Mouse (Mus musculus) liver, embryonic 11.5 days (tissue): ENCODE data around the gene Slit3. TPM values are rescaled to one million over a fixed set of nuclear protein-coding genes. Genes with fewer than 3 reads are reported as not detected.
A peak's percentile ranks its signal among the peaks of the same experiment; 100 is the strongest.

Experiments used
- ATAC-seq: fragments of 200-750 bp; cut with Nextera tagmentation; replicated peaks from 2 replicates; pipeline ENCODE4 v1.8.0; 2017; ENCODE audit warnings: moderate number of reproducible peaks, mild to moderate bottlenecking, moderate TSS enrichment, moderate library complexity; ENCODE audit not compliant: low FRiP score
- DNase-seq: peaks from one replicate; pipeline ENCODE4 v3.0.0-alpha.2; 2017; ENCODE audit warnings: low spot score
- H3K27ac ChIP-seq: fragments of 300-500 bp; sonication (generic); 2 replicates; pipeline ENCODE4 v1.5.1; 2014; ENCODE audit warnings: mild to moderate bottlenecking, low read depth, low read length, control low read depth
- H3K27me3 ChIP-seq: fragments of 300-500 bp; sonication (generic); replicated peaks from 2 replicates; pipeline ENCODE4 v1.6.1; 2014; ENCODE audit warnings: low read length, mixed read lengths; ENCODE audit not compliant: control insufficient read depth, insufficient read depth
- H3K36me3 ChIP-seq: fragments of 300-500 bp; sonication (generic); 2 replicates; pipeline ENCODE4 v1.6.1; 2014; ENCODE audit warnings: mild to moderate bottlenecking, low read length, moderate library complexity, mixed read lengths; ENCODE audit not compliant: control insufficient read depth, insufficient read depth
- H3K4me1 ChIP-seq: fragments of 300-500 bp; sonication (generic); replicated peaks from 2 replicates; pipeline ENCODE4 v1.6.1; 2014; ENCODE audit warnings: low read length, mixed read lengths; ENCODE audit not compliant: control insufficient read depth, insufficient read depth
- H3K4me2 ChIP-seq: fragments of 300-500 bp; sonication (generic); 2 replicates; pipeline ENCODE4 v1.6.1; 2014; ENCODE audit warnings: mild to moderate bottlenecking, control low read depth, moderate library complexity
- H3K4me3 ChIP-seq: fragments of 300-500 bp; sonication (generic); 2 replicates; pipeline ENCODE4 v1.5.1; 2014; ENCODE audit warnings: low read depth, low read length, control low read depth
- H3K9ac ChIP-seq: fragments of 300-500 bp; sonication (generic); 2 replicates; pipeline ENCODE4 v1.6.1; 2014; ENCODE audit warnings: low read depth, low read length, control low read depth
- H3K9me3 ChIP-seq: fragments of 300-500 bp; sonication (generic); 2 replicates; pipeline ENCODE4 v1.6.1; 2016; ENCODE audit warnings: low read length, inconsistent platforms, mixed read lengths; ENCODE audit not compliant: control insufficient read depth
- WGBS: fragments of 180-500 bp; shearing (Covaris S2); extraction: QIAGEN DNeasy Blood & Tissue Kit; methylation state at CpG from one replicate; pipeline ENCODE4 v1.1.7; 2014; 5-methylcytosine and 5-hydroxymethylcytosine counted together
- polyA plus RNA-seq: library from polyadenylated mRNA; unstranded; fragments of >200 nt; fragmentation: Nextera tagmentation; extraction: Ambion mirVana; gene quantifications from 2 replicates; pipeline ENCODE4 v1.2.1, GENCODE M21; 2014

Gene Slit3
- polyA plus RNA-seq, 1 experiment from 2014 or later: 6.8 TPM

DNA sequence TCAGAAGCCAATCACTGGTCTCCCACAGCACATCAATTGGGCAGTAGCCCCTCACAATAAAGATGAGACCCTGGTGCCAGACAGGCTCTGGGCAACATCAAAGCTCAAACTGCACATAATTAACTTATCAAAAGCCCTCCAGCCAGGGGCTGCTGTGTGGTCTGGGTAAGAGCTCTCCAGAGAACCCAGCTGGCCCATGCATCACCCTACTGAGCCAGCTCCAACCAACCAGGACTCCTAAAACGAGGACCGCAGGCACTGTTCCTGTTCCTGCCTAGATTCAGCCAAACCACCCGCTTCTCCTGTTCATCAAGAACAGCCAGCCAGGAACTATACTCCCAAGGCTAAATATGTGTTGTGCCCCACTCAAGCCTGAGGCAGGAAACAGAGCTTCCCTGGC, 549.7 kb downstream of the Slit3 start:
- ATAC-seq: no peak
- H3K27me3 ChIP-seq: no peaks in the 10 kb centered on the region
- no peaks in the 10 kb centered on the region for H3K4me1 ChIP-seq
- no peaks in the 10 kb centered on the region for H3K9me3 ChIP-seq
- H3K27ac ChIP-seq: no peak overlapping the region
- H3K36me3 ChIP-seq: no peaks in the 10 kb centered on the region
- H3K4me3 ChIP-seq: no peak overlapping the region
- WGBS: 58% methylated on average over 3 of the region's 3 CpGs
- H3K4me2 ChIP-seq: no peak overlapping the region
- no peak overlapping the region for H3K9ac ChIP-seq
- DNase-seq: no peak

DNA sequence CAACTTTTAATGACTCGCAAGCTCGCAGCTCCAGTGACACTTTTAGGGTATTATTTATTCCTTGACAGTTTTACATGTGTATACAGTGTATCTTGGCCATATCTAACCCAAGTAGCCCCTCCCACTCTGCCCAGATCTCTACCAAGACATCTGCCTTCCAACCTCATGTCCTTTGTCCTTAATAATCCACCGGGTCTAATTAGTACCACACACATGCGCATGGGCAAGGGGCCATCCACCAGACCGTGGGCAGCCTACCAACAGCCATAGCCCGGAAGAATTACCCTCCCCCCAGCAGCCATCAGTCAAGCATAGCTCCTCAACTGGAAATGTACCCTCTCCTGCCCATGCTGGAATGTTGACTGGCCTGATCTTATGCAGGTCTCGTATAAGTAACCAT, 552.0 kb downstream of the Slit3 start:
- Histone ChIP-seq H3K4me3 (no peak overlapping the region), H3K4me1 (no peaks in the 10 kb centered on the region), H3K27me3 (no peaks in the 10 kb centered on the region), H3K9me3 (no peaks in the 10 kb centered on the region), H3K27ac (no peak overlapping the region), H3K4me2 (no peak overlapping the region), H3K9ac (no peak overlapping the region), H3K36me3 (no peaks in the 10 kb centered on the region)
- 89% methylated on average over 7 of the region's 7 CpGs for WGBS
- ATAC-seq (no peak), DNase-seq (no peak)

DNA sequence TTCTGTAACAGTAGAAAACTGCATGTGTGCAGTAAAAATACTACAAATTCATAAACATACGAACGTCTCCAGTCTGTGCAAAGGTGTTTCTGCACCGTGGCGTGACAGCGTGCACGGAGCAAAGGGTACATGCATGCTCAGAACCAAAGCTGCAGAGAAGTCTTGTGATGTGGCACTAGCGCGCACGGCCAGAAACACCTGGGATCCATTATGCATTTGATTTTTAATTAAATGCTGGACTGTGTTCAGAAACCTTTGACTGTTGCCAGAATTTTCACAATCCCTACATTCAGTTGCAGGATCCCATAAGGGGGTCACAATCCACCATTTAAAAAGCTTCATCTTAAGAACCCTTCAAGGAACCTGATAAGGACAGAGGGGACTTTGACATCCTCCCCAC, 553.2 kb downstream of the Slit3 start:
- H3K4me2 ChIP-seq: no peak overlapping the region
- H3K9ac ChIP-seq: no peak overlapping the region
- no peak for ATAC-seq
- H3K36me3 ChIP-seq: no peaks in the 10 kb centered on the region
- H3K9me3 ChIP-seq: no peaks in the 10 kb centered on the region
- no peak overlapping the region for H3K4me3 ChIP-seq
- H3K27ac ChIP-seq: no peak overlapping the region
- no peak for DNase-seq
- 93% methylated on average over 9 of the region's 9 CpGs for WGBS
- H3K4me1 ChIP-seq: no peaks in the 10 kb centered on the region
- H3K27me3 ChIP-seq: no peaks in the 10 kb centered on the region

DNA sequence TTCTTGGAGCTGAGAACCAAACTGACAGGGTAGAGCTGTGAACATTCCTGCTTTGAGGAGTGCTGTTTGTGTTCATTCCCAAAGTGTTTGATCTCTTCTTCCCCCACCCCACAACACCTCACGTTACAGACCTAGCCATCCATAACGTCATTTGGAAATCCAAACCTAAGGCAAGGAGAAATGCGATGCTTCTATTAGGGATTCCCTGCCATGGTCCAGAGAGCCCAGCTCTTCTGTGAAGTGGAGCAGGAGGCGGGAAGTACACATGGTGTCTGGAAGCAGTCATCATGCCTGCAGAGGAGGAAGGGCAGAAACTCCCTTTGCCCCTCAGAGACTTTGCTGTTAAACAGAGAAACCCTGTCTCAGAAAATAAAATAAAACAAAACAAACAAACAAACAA, 555.7 kb downstream of the Slit3 start:
- Histone ChIP-seq H3K27me3 (no peaks in the 10 kb centered on the region), H3K4me1 (no peaks in the 10 kb centered on the region), H3K36me3 (no peaks in the 10 kb centered on the region), H3K27ac (no peak overlapping the region), H3K9ac (no peak overlapping the region), H3K4me2 (no peak overlapping the region), H3K9me3 (no peaks in the 10 kb centered on the region), H3K4me3 (no peak overlapping the region)
- ATAC-seq: no peak
- DNase-seq: no peak
- WGBS: 59% methylated on average over 4 of the region's 4 CpGs

DNA sequence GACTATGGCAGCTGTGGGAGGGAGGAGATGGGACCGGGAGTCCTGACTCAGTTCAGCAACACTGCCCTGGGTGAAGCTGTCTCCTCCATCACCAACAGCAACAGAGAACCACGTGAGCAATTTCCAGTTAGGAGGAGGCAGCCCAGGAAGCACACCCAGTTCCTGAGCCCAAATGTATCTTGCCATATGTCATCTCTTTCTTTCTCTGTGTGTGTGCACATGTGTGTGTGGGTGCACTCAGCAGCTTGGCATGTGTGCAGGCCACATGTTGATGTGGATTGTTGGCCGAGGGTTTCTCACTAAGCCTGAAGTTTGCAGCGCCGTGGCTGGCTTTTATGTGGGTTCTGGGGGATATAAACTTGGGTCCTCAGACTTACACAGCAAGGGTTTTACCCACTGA, 559.0 kb downstream of the Slit3 start:
- H3K9ac ChIP-seq: no peak overlapping the region
- H3K4me3 ChIP-seq: no peak overlapping the region
- H3K27ac ChIP-seq: no peak overlapping the region
- H3K9me3 ChIP-seq: no peaks in the 10 kb centered on the region
- 78% methylated on average over 5 of the region's 5 CpGs for WGBS
- no peaks in the 10 kb centered on the region for H3K4me1 ChIP-seq
- no peak overlapping the region for H3K4me2 ChIP-seq
- no peaks in the 10 kb centered on the region for H3K27me3 ChIP-seq
- DNase-seq (no peak), ATAC-seq (no peak)
- no peaks in the 10 kb centered on the region for H3K36me3 ChIP-seq

DNA sequence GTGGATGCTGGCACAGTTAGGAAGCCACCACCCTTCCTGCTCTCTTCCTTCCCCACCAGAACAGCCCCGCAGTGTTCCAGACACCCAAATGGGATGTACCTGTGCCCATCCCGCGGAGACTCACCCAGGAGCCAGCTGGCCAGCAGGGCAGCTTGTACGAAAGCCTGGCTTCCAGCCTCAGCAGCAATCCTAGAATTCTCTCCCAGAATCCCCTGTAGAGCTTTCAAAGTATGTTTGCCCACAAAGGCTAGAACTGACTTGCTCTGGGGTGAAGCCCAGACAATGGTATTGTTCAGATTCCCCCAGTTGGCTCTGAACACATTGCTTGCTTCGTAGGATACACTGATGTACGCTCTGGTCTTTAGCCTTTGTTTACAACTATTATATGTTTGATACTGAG, 566.3 kb downstream of the Slit3 start:
- DNase-seq: no peak
- no peaks in the 10 kb centered on the region for H3K4me1 ChIP-seq
- 89% methylated on average over 6 of the region's 6 CpGs for WGBS
- ATAC-seq: no peak
- no peak overlapping the region for H3K4me3 ChIP-seq
- H3K27ac ChIP-seq: no peak overlapping the region
- no peak overlapping the region for H3K9ac ChIP-seq
- H3K36me3 ChIP-seq: 0 out of 2 replicates have a peak, but pooled peaks cover 5% of the 10 kb centered on the region
- no peaks in the 10 kb centered on the region for H3K27me3 ChIP-seq
- no peaks in the 10 kb centered on the region for H3K9me3 ChIP-seq
- H3K4me2 ChIP-seq: no peak overlapping the region

DNA sequence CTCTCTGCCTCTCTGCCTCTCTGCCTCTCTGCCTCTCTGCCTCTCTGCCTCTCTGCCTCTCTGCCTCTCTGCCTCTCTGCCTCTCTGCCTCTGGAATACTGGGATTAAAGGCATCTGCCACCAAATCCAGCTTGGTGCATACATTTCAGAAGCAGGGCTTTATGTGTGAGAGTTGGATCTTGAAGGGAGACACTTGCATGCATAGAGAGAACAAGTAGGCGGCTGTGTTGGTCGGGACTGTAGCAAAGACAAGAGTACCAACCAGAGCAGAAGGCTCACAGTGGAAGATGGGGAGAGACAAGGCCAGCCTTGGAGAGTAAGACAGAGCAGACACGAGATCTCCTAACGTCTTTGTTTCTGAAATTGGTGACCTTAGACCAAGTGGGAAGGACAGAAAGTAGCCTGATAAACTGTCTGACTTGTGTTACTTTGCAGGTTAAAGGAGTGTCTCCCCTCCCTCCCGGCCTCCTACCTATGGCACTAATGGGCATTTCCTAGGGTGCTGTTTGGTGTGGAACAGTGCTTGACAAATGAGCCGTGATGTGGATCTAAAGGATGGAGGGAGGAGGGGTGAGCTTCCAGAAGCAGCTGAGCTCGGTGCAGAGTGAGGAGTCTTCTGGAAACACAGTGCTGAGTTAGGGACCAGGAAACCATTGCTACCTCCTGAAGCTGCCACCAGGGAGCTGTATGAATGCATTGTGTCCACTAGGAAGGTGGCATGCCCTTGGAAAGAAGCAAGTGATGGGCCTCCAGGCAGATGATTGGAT, 569.7 kb downstream of the Slit3 start:
- Histone ChIP-seq H3K27ac (no peak overlapping the region), H3K9ac (no peak overlapping the region), H3K4me1 (no peaks in the 10 kb centered on the region), H3K9me3 (no peaks in the 10 kb centered on the region), H3K4me2 (no peak overlapping the region), H3K4me3 (no peak overlapping the region), H3K27me3 (no peaks in the 10 kb centered on the region), H3K36me3 (0 out of 2 replicates have a peak, but pooled peaks cover 5% of the 10 kb centered on the region)
- DNase-seq (no peak), ATAC-seq (no peak)
- 75% methylated on average over 7 of the region's 7 CpGs for WGBS

DNA sequence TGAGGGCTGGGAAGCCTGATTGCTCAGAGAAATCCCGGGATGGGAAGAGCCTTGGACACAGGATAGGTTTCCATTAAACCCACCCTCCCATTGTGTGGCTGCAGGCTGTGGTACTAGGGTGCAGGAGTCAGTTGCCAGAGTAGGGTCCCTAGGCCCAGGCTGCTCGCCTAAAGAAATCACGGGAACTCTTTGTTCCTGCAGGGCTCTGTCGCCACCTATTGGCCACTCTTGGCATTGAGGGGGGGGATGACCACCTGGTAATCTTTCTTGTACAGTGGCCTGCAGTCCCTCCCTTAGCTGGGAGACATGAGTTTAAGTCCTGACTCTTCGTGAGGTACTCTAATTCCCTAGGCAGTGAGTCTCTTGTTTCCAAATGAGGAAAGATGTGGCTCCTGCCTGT, 572.1 kb downstream of the Slit3 start:
- ATAC-seq (no peak), DNase-seq (peak; percentile 68)
- 16% methylated on average over 5 of the region's 5 CpGs for WGBS
- Histone ChIP-seq H3K9me3 (no peaks in the 10 kb centered on the region), H3K4me2 (no peak overlapping the region), H3K9ac (no peak overlapping the region), H3K27me3 (no peaks in the 10 kb centered on the region), H3K36me3 (0 out of 2 replicates have a peak, but pooled peaks cover 5% of the 10 kb centered on the region), H3K4me1 (no peaks in the 10 kb centered on the region), H3K27ac (no peak overlapping the region), H3K4me3 (no peak overlapping the region)

DNA sequence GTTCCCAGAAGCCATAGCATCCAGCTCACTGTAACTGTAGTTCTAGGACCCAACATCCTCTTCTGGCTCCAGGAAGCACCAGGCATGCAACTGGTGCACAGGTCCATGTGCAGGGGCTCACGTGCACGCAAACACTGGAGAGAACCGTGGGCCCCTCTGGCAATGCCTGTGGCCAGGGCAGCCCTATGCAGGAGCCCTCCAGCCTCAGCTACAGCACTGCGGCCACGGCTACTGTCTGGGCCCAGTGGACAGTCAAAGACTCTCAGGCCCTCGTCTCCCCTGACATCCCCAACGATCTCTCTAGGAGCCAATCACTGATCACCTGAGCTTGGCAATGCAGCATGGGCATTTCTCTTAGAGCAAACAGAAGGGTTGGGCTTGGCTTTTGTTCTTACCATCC, 572.6 kb downstream of the Slit3 start:
- no peaks in the 10 kb centered on the region for H3K27me3 ChIP-seq
- H3K9me3 ChIP-seq: no peaks in the 10 kb centered on the region
- H3K9ac ChIP-seq: no peak overlapping the region
- H3K4me1 ChIP-seq: no peaks in the 10 kb centered on the region
- WGBS: 85% methylated on average over 7 of the region's 7 CpGs
- no peak overlapping the region for H3K4me2 ChIP-seq
- DNase-seq (no peak), ATAC-seq (no peak)
- no peak overlapping the region for H3K4me3 ChIP-seq
- 0 out of 2 replicates have a peak, but pooled peaks cover 4% of the 10 kb centered on the region for H3K36me3 ChIP-seq
- no peak overlapping the region for H3K27ac ChIP-seq
